Mouse (Mus musculus): ENCODE measurements at regions not wholly inside any gene's neighbourhood (a gene's known extent, or its start where the extent isn't known, plus 50 kb on each side); places are given as distances from the start of the nearest gene placed in this dataset.
"Not testable (repeated sequence)": the region's sequence is repeated elsewhere in the genome, so short reads cannot be mapped to it uniquely, and the experiment has no call there.

GRCm38 (mm10) chrX:104931153-104931706 is 74.2 kb upstream of the Magee2 start:
- ATAC-seq (ENCODE audit: low FRiP score) = no peak
- Histone ChIP-seq H3K27me3 (ENCODE audit: control insufficient read depth, insufficient read depth, low read length) (peaks cover 36% of the 10 kb centered on the region), H3K4me3 (replicated peaks; ENCODE audit: low read length) (no peak overlapping the region), H3K27ac (no peak overlapping the region), H3K9ac (no peak overlapping the region), H3K4me1 (replicated peaks; ENCODE audit: control insufficient read depth, insufficient read depth, low read length) (no peaks in the 10 kb centered on the region), H3K36me3 (replicated peaks; ENCODE audit: control insufficient read depth, insufficient read depth) (no peaks in the 10 kb centered on the region), H3K9me3 (ENCODE audit: control insufficient read depth, low read length) (no peaks in the 10 kb centered on the region), H3K4me2 (replicated peaks) (no peak overlapping the region)
- 93% methylated on average over 2 of the region's 2 CpGs for WGBS
- DNase-seq (ENCODE audit: low spot score) = no peak

- no peak overlapping the region for H3K4me3 ChIP-seq (replicated peaks; ENCODE audit: low read length)
- ATAC-seq (ENCODE audit: low FRiP score) (no peak), DNase-seq (ENCODE audit: low spot score) (no peak)
- H3K4me1 ChIP-seq (replicated peaks; ENCODE audit: control insufficient read depth, insufficient read depth, low read length) = no peaks in the 10 kb centered on the region
- H3K27me3 ChIP-seq (ENCODE audit: control insufficient read depth, insufficient read depth, low read length) = peaks cover 22% of the 10 kb centered on the region
- WGBS = 45% methylated on average over 2 of the region's 2 CpGs
- no peak overlapping the region for H3K4me2 ChIP-seq (replicated peaks)
- no peak overlapping the region for H3K27ac ChIP-seq
- H3K9ac ChIP-seq = no peak overlapping the region
- no peaks in the 10 kb centered on the region for H3K9me3 ChIP-seq (ENCODE audit: control insufficient read depth, low read length)
- H3K36me3 ChIP-seq (replicated peaks; ENCODE audit: control insufficient read depth, insufficient read depth) = no peaks in the 10 kb centered on the region
Observed at GRCm38 (mm10) chrX:104951587-104951986, 94.5 kb upstream of the Magee2 start.

- ATAC-seq (ENCODE audit: low FRiP score) = not testable (repeated sequence)
- WGBS = 54% methylated on average over 4 of the region's 5 CpGs
Observed at GRCm38 (mm10) chrX:104952809-104953208, 95.7 kb upstream of the Magee2 start.

GRCm38 (mm10) chrX:104953391-104953790 is 96.3 kb upstream of the Magee2 start:
- 0 out of 2 replicates have a peak, but pooled peaks have one; percentile 40 for ATAC-seq (ENCODE audit: low FRiP score)
- not testable (repeated sequence) for H3K4me1 ChIP-seq (replicated peaks; ENCODE audit: control insufficient read depth, insufficient read depth, low read length); H3K36me3 ChIP-seq (replicated peaks; ENCODE audit: control insufficient read depth, insufficient read depth); H3K9me3 ChIP-seq (ENCODE audit: control insufficient read depth, low read length); H3K4me2 ChIP-seq (replicated peaks); H3K4me3 ChIP-seq (replicated peaks; ENCODE audit: low read length); H3K27ac ChIP-seq; DNase-seq (ENCODE audit: low spot score); H3K9ac ChIP-seq
- H3K27me3 ChIP-seq (ENCODE audit: control insufficient read depth, insufficient read depth, low read length) = peaks cover 26% of the 10 kb centered on the region
- WGBS = 89% methylated on average over 1 of the region's 3 CpGs

More at GRCm38 (mm10) chrX:104952809-104953208, 95.7 kb upstream of the Magee2 start:
- not testable (repeated sequence) for H3K27ac ChIP-seq; H3K9ac ChIP-seq; H3K4me2 ChIP-seq (replicated peaks); DNase-seq (ENCODE audit: low spot score); H3K4me3 ChIP-seq (replicated peaks; ENCODE audit: low read length); H3K36me3 ChIP-seq (replicated peaks; ENCODE audit: control insufficient read depth, insufficient read depth); H3K9me3 ChIP-seq (ENCODE audit: control insufficient read depth, low read length); H3K4me1 ChIP-seq (replicated peaks; ENCODE audit: control insufficient read depth, insufficient read depth, low read length)
- H3K27me3 ChIP-seq (ENCODE audit: control insufficient read depth, insufficient read depth, low read length) = peaks cover 26% of the 10 kb centered on the region

- Histone ChIP-seq H3K36me3 (replicated peaks; ENCODE audit: control insufficient read depth, insufficient read depth) (no peaks in the 10 kb centered on the region), H3K27ac (no peak overlapping the region), H3K4me2 (replicated peaks) (no peak overlapping the region), H3K27me3 (ENCODE audit: control insufficient read depth, insufficient read depth, low read length) (peaks cover 50% of the 10 kb centered on the region), H3K4me1 (replicated peaks; ENCODE audit: control insufficient read depth, insufficient read depth, low read length) (no peaks in the 10 kb centered on the region), H3K9me3 (ENCODE audit: control insufficient read depth, low read length) (no peaks in the 10 kb centered on the region), H3K9ac (no peak overlapping the region), H3K4me3 (replicated peaks; ENCODE audit: low read length) (no peak overlapping the region)
- no peak for DNase-seq (ENCODE audit: low spot score)
- WGBS = 82% methylated on average over 2 of the region's 2 CpGs
- ATAC-seq (ENCODE audit: low FRiP score) = no peak
Observed at GRCm38 (mm10) chrX:104978432-104978831, 101.1 kb upstream of the Pbdc1 start.

GRCm38 (mm10) chrX:105003260-105003659 is 76.3 kb upstream of the Pbdc1 start:
- 57% methylated on average over 3 of the region's 3 CpGs for WGBS
- Histone ChIP-seq H3K9ac (no peak overlapping the region), H3K36me3 (replicated peaks; ENCODE audit: control insufficient read depth, insufficient read depth) (no peaks in the 10 kb centered on the region), H3K27me3 (ENCODE audit: control insufficient read depth, insufficient read depth, low read length) (peaks cover 64% of the 10 kb centered on the region), H3K4me2 (replicated peaks) (no peak overlapping the region), H3K4me1 (replicated peaks; ENCODE audit: control insufficient read depth, insufficient read depth, low read length) (no peaks in the 10 kb centered on the region), H3K9me3 (ENCODE audit: control insufficient read depth, low read length) (no peaks in the 10 kb centered on the region), H3K4me3 (replicated peaks; ENCODE audit: low read length) (no peak overlapping the region), H3K27ac (no peak overlapping the region)
- no peak for DNase-seq (ENCODE audit: low spot score)
- no peak for ATAC-seq (ENCODE audit: low FRiP score)

GRCm38 (mm10) chrX:105006445-105006844 is 73.1 kb upstream of the Pbdc1 start:
- H3K9me3 ChIP-seq (ENCODE audit: control insufficient read depth, low read length) = no peaks in the 10 kb centered on the region
- peaks cover 61% of the 10 kb centered on the region for H3K27me3 ChIP-seq (ENCODE audit: control insufficient read depth, insufficient read depth, low read length)
- ATAC-seq (ENCODE audit: low FRiP score) = no peak
- H3K4me2 ChIP-seq (replicated peaks) = no peak overlapping the region
- DNase-seq (ENCODE audit: low spot score) = peak; percentile 72
- H3K4me3 ChIP-seq (replicated peaks; ENCODE audit: low read length) = no peak overlapping the region
- H3K9ac ChIP-seq = no peak overlapping the region
- no peaks in the 10 kb centered on the region for H3K4me1 ChIP-seq (replicated peaks; ENCODE audit: control insufficient read depth, insufficient read depth, low read length)
- H3K27ac ChIP-seq = no peak overlapping the region
- H3K36me3 ChIP-seq (replicated peaks; ENCODE audit: control insufficient read depth, insufficient read depth) = no peaks in the 10 kb centered on the region
- 14% methylated on average over 2 of the region's 2 CpGs for WGBS

All from hindbrain, embryonic 14.5 days (tissue).